Mouse (Mus musculus): ENCODE data around the gene Nupl1. TPM values are rescaled to one million over a fixed set of nuclear protein-coding genes. Genes with fewer than 3 reads are reported as not detected.

Nupl1 gene
- polyA plus RNA-seq (2015; fragmentation: Nextera tagmentation; extraction: Ambion mirVana) = not detected in 2 replicates

- H3K4me3 ChIP-seq (ENCODE audit: low read length) = peak within 1 kb of the TSS; percentile 82
- H3K36me3 ChIP-seq (ENCODE audit: insufficient read depth, low read length) = no peaks in the 10 kb centered on the region
- no peaks in the 10 kb centered on the region for H3K9me3 ChIP-seq (ENCODE audit: low read length)
- H3K27ac ChIP-seq (ENCODE audit: low read length) = peak within 1 kb of the TSS; percentile 94
- no peaks in the 10 kb centered on the region for H3K27me3 ChIP-seq (ENCODE audit: insufficient read depth, low read length)
- under 1% methylated on average over 62 of the region's 62 CpGs for WGBS
- H3K4me1 ChIP-seq (ENCODE audit: insufficient read depth, low read length) = peaks cover 19% of the 10 kb centered on the region
- peak within 1 kb of the TSS; percentile 93 for H3K9ac ChIP-seq (replicated peaks; ENCODE audit: low read length)
- peak within 1 kb of the TSS; percentile 85 for H3K4me2 ChIP-seq (replicated peaks; ENCODE audit: low read depth, low read length)
- ATAC-seq (ENCODE audit: low FRiP score, low TSS enrichment) = peak; percentile 100
Measured at GRCm38 (mm10) chr14:60251281-60252003, at the start of gene Nupl1, which contains the start of gene Gm49336. Gene Nupl1, minus strand, starts transcription at chr14:60251431. Gene Gm49336, minus strand, starts transcription at chr14:60251507.

- H3K9me3 ChIP-seq (ENCODE audit: low read length) = no peaks in the 10 kb centered on the region
- no peak overlapping the region for H3K27ac ChIP-seq (ENCODE audit: low read length)
- no peaks in the 10 kb centered on the region for H3K4me1 ChIP-seq (ENCODE audit: insufficient read depth, low read length)
- peaks cover 8% of the 10 kb centered on the region; the same call in 1 of the 2 replicates for H3K36me3 ChIP-seq (ENCODE audit: insufficient read depth, low read length)
- H3K27me3 ChIP-seq (ENCODE audit: insufficient read depth, low read length) = no peaks in the 10 kb centered on the region
- 78% methylated on average over 6 of the region's 6 CpGs for WGBS
- ATAC-seq (ENCODE audit: low FRiP score, low TSS enrichment) = no peak
- H3K4me2 ChIP-seq (replicated peaks; ENCODE audit: low read depth, low read length) = no peak overlapping the region
- H3K4me3 ChIP-seq (ENCODE audit: low read length) = no peak overlapping the region
- no peak overlapping the region for H3K9ac ChIP-seq (replicated peaks; ENCODE audit: low read length)
Measured at GRCm38 (mm10) chr14:60301024-60301423, 49.8 kb upstream of the Nupl1 start.

- Histone ChIP-seq H3K4me2 (replicated peaks; ENCODE audit: low read depth, low read length) (no peak overlapping the region), H3K4me1 (ENCODE audit: insufficient read depth, low read length) (no peaks in the 10 kb centered on the region), H3K4me3 (ENCODE audit: low read length) (no peak overlapping the region), H3K9me3 (ENCODE audit: low read length) (no peaks in the 10 kb centered on the region), H3K27ac (ENCODE audit: low read length) (no peak overlapping the region), H3K9ac (replicated peaks; ENCODE audit: low read length) (no peak overlapping the region), H3K27me3 (ENCODE audit: insufficient read depth, low read length) (no peaks in the 10 kb centered on the region), H3K36me3 (ENCODE audit: insufficient read depth, low read length) (peaks cover 8% of the 10 kb centered on the region; the same call in 1 of the 2 replicates)
- 82% methylated on average over 14 of the region's 14 CpGs for WGBS
- ATAC-seq (ENCODE audit: low FRiP score, low TSS enrichment) = no peak
Measured at GRCm38 (mm10) chr14:60300224-60300991, 49.2 kb upstream of the Nupl1 start.

- no peak for ATAC-seq (ENCODE audit: low FRiP score, low TSS enrichment)
Measured at GRCm38 (mm10) chr14:60295531-60295930, 44.3 kb upstream of the Nupl1 start.

GRCm38 (mm10) chr14:60290363-60290762 is 39.1 kb upstream of the Nupl1 start:
- ATAC-seq (ENCODE audit: low FRiP score, low TSS enrichment) = no peak
- 89% methylated on average over 4 of the region's 4 CpGs for WGBS
- Histone ChIP-seq H3K27ac (ENCODE audit: low read length) (no peak overlapping the region), H3K4me2 (replicated peaks; ENCODE audit: low read depth, low read length) (no peak overlapping the region), H3K9me3 (ENCODE audit: low read length) (no peaks in the 10 kb centered on the region), H3K4me1 (ENCODE audit: insufficient read depth, low read length) (no peaks in the 10 kb centered on the region), H3K27me3 (ENCODE audit: insufficient read depth, low read length) (no peaks in the 10 kb centered on the region), H3K4me3 (ENCODE audit: low read length) (no peak overlapping the region), H3K9ac (replicated peaks; ENCODE audit: low read length) (no peak overlapping the region), H3K36me3 (ENCODE audit: insufficient read depth, low read length) (peaks cover 8% of the 10 kb centered on the region; the same call in 1 of the 2 replicates)

More at GRCm38 (mm10) chr14:60295531-60295930, 44.3 kb upstream of the Nupl1 start:
- H3K4me1 ChIP-seq (ENCODE audit: insufficient read depth, low read length) = no peaks in the 10 kb centered on the region
- no peak overlapping the region for H3K9ac ChIP-seq (replicated peaks; ENCODE audit: low read length)
- H3K9me3 ChIP-seq (ENCODE audit: low read length) = no peaks in the 10 kb centered on the region
- H3K27me3 ChIP-seq (ENCODE audit: insufficient read depth, low read length) = no peaks in the 10 kb centered on the region
- H3K4me3 ChIP-seq (ENCODE audit: low read length) = no peak overlapping the region
- WGBS = 72% methylated on average over 1 of the region's 1 CpGs
- H3K27ac ChIP-seq (ENCODE audit: low read length) = no peak overlapping the region
- H3K36me3 ChIP-seq (ENCODE audit: insufficient read depth, low read length) = peaks cover 6% of the 10 kb centered on the region; the same call in 1 of the 2 replicates
- no peak overlapping the region for H3K4me2 ChIP-seq (replicated peaks; ENCODE audit: low read depth, low read length)

- no peak for ATAC-seq (ENCODE audit: low FRiP score, low TSS enrichment)
- Histone ChIP-seq H3K9me3 (ENCODE audit: low read length) (no peaks in the 10 kb centered on the region), H3K4me2 (replicated peaks; ENCODE audit: low read depth, low read length) (no peak overlapping the region), H3K9ac (replicated peaks; ENCODE audit: low read length) (no peak overlapping the region), H3K4me1 (ENCODE audit: insufficient read depth, low read length) (no peaks in the 10 kb centered on the region), H3K27me3 (ENCODE audit: insufficient read depth, low read length) (no peaks in the 10 kb centered on the region), H3K36me3 (ENCODE audit: insufficient read depth, low read length) (peaks cover 13% of the 10 kb centered on the region; the same call in 1 of the 2 replicates), H3K4me3 (ENCODE audit: low read length) (no peak overlapping the region), H3K27ac (ENCODE audit: low read length) (no peak overlapping the region)
- 85% methylated on average over 7 of the region's 7 CpGs for WGBS
Measured at GRCm38 (mm10) chr14:60286194-60286863, 35.1 kb upstream of the Nupl1 start.

- no peaks in the 10 kb centered on the region for H3K27me3 ChIP-seq (ENCODE audit: insufficient read depth, low read length)
- WGBS = 81% methylated on average over 7 of the region's 7 CpGs
- H3K4me3 ChIP-seq (ENCODE audit: low read length) = no peak overlapping the region
- peak; percentile 61 for ATAC-seq (ENCODE audit: low FRiP score, low TSS enrichment)
- H3K9ac ChIP-seq (replicated peaks; ENCODE audit: low read length) = no peak overlapping the region
- H3K4me1 ChIP-seq (ENCODE audit: insufficient read depth, low read length) = no peaks in the 10 kb centered on the region
- H3K36me3 ChIP-seq (ENCODE audit: insufficient read depth, low read length) = no peaks in the 10 kb centered on the region
- no peak overlapping the region for H3K4me2 ChIP-seq (replicated peaks; ENCODE audit: low read depth, low read length)
- H3K9me3 ChIP-seq (ENCODE audit: low read length) = no peaks in the 10 kb centered on the region
- peak overlapping the region; percentile 38; the same call in 1 of the 2 replicates for H3K27ac ChIP-seq (ENCODE audit: low read length)
Measured at GRCm38 (mm10) chr14:60275301-60276276, 24.4 kb upstream of the Nupl1 start.

GRCm38 (mm10) chr14:60273346-60273745 is 22.1 kb upstream of the Nupl1 start:
- WGBS = 83% methylated on average over 6 of the region's 6 CpGs
- no peak overlapping the region for H3K27ac ChIP-seq (ENCODE audit: low read length)
- no peaks in the 10 kb centered on the region for H3K36me3 ChIP-seq (ENCODE audit: insufficient read depth, low read length)

GRCm38 (mm10) chr14:60269333-60269732 is 18.1 kb upstream of the Nupl1 start:
- WGBS = 84% methylated on average over 6 of the region's 6 CpGs
- no peak for ATAC-seq (ENCODE audit: low FRiP score, low TSS enrichment)
- H3K36me3 ChIP-seq (ENCODE audit: insufficient read depth, low read length) = no peaks in the 10 kb centered on the region
- 0 out of 2 replicates have a peak, but pooled peaks cover 2% of the 10 kb centered on the region for H3K4me1 ChIP-seq (ENCODE audit: insufficient read depth, low read length)
- no peak overlapping the region for H3K4me3 ChIP-seq (ENCODE audit: low read length)
- no peaks in the 10 kb centered on the region for H3K9me3 ChIP-seq (ENCODE audit: low read length)
- H3K27me3 ChIP-seq (ENCODE audit: insufficient read depth, low read length) = no peaks in the 10 kb centered on the region
- H3K27ac ChIP-seq (ENCODE audit: low read length) = no peak overlapping the region
- H3K9ac ChIP-seq (replicated peaks; ENCODE audit: low read length) = no peak overlapping the region
- H3K4me2 ChIP-seq (replicated peaks; ENCODE audit: low read depth, low read length) = no peak overlapping the region

More at GRCm38 (mm10) chr14:60273346-60273745, 22.1 kb upstream of the Nupl1 start:
- ATAC-seq (ENCODE audit: low FRiP score, low TSS enrichment) = no peak
- no peak overlapping the region for H3K9ac ChIP-seq (replicated peaks; ENCODE audit: low read length)
- no peaks in the 10 kb centered on the region for H3K4me1 ChIP-seq (ENCODE audit: insufficient read depth, low read length)
- H3K4me3 ChIP-seq (ENCODE audit: low read length) = no peak overlapping the region
- no peak overlapping the region for H3K4me2 ChIP-seq (replicated peaks; ENCODE audit: low read depth, low read length)
- H3K9me3 ChIP-seq (ENCODE audit: low read length) = no peaks in the 10 kb centered on the region
- no peaks in the 10 kb centered on the region for H3K27me3 ChIP-seq (ENCODE audit: insufficient read depth, low read length)

All from kidney, embryonic 16.5 days (tissue).